Mouse (Mus musculus) left cerebral cortex, postnatal 4 days (tissue): ENCODE measurements around the gene Cbx2. TPM values are rescaled to one million over a fixed set of nuclear protein-coding genes. Genes with fewer than 3 reads are reported as not detected.

Source experiments
- DNase-seq: peaks from one replicate; pipeline ENCODE4 v3.0.0-alpha.2; 2022
- intact Hi-C: fragments of 180-260 bp; cut with DNase I; formaldehyde crosslinking; loops from one replicate; pipeline ENCODE4 v1.15.1; 2025
- total RNA-seq, 2 experiments: library from RNA; stranded (reverse); gene quantifications; 2 replicates each; pipeline ENCODE4 v1.2.3; 2021

Gene Cbx2
- 1 to 10 TPM; 6.8 to 7.4 TPM for total RNA-seq

DNA sequence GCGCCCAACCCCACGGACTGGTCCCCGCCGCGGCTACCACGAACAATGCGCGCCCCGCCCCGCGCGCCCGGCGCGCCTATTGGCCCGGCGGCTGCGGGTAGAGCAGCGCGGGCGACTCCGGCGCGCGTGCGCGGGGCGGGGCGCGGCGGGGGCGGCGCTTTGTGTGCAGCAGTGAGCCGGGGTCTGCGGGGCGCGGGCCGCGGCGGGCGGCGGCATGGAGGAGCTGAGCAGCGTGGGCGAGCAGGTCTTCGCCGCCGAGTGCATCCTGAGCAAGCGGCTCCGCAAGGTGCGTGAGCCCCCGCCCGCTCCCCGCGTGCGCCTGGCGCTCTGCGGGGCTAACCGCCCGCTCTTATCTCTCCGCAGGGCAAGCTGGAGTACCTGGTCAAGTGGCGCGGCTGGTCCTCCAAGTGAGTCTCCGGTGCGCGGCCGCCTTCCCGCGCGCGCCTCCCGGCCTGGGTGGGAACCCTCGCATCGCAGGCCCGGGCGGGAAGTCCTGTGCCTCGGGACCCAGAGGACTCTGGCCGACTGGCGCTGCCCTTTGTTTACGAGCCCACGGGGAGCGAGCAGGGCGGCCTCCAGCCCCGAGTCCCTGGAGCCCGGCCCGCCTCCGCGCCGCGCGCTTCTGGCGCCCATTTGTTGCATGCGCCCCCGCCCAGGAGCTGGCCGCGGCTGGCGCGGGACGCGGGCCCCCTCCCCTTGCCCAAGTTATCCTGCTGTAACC, at the start of gene Cbx2:
TSS of gene Cbx2 (plus strand) at position 68 of the 721 bp plus-strand sequence.
- intact Hi-C loops = no loop called here
- DNase-seq = peak; percentile 93

- intact Hi-C loops = loop anchor here (10.0 kb wide), 2 partner anchors 400 to 550 kb away; partner anchors contain the start of gene C1qtnf1
- DNase-seq = no peak
Measured at GRCm38 (mm10) chr11:118974340-118974739, 48.4 kb upstream of the Cbx2 start.

DNA sequence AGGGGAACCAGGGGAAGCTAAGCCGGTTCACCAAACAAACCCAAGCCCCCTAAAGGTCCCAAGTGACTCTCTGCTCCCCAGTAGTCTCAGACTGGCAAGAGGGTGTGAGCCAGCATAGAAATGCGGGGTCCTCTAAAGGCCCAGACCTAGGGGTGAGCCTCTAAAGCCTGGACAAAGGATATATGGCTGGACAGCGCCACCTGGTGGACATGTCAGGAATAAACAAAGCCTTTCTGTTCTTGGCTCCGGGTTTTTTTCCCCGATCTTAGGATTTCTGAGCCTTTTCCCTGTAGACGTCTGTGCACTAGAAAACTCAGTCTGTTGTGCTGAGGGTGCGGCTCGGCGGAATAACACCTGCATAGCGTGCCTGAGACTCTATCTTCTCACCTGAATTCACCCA, 47.3 kb upstream of the Cbx2 start:
- peak; percentile 85 for DNase-seq
- intact Hi-C loops = loop anchor here (5.0 to 10.0 kb wide), 3 partner anchors 233 to 551 kb away; partner anchors contain the start of gene C1qtnf1

GRCm38 (mm10) chr11:118975917-118976316, 46.8 kb upstream of the Cbx2 start:
- DNase-seq = no peak
- intact Hi-C loops = loop anchor here (5.0 to 10.0 kb wide), 3 partner anchors 234 to 551 kb away; partner anchors contain the start of gene C1qtnf1

GRCm38 (mm10) chr11:118980388-118980787, 42.4 kb upstream of the Cbx2 start:
- intact Hi-C loops = no loop called here

DNA sequence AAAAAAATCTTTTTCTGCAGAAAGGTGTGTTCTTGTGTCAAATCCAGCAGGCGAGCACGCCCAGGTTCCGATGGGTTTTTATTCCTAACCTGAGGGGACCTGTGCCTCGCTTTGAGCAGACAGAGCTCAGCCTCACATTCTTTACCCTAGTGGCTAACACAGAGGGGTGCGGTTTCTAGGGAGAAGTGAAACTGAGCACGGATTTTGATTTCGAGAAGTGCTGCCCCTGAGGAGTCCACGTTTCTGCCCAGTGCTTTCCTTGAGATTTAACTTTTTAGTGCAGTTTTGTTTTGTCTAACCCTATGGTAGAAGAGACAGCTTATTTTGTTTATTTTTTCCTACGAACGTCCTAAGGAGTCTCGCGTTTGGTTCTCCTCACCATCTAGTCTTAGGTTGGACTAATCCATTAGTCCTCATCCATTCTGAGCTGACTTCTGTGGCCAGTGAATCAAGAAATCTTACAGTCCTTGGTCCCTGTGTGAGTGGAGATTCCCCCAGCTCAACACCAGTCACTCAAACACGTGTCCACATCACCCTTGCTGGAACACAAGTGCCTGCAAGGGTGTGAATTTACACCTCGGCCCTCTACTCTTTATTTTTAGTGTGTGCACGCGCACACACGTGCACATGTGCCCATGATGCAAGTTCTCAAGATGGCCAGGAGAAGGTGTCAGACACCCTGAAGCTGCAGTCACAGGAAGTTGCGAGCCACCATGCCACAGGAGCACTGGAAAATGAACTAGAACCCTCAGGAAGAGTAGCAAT, 41.6 kb upstream of the Cbx2 start:
- intact Hi-C loops = no loop called here
- DNase-seq = no peak

More at GRCm38 (mm10) chr11:118980388-118980787, 42.4 kb upstream of the Cbx2 start:
- no peak for DNase-seq

- DNase-seq = no peak
Measured at GRCm38 (mm10) chr11:118982593-118983113, 40.1 kb upstream of the Cbx2 start.

DNA sequence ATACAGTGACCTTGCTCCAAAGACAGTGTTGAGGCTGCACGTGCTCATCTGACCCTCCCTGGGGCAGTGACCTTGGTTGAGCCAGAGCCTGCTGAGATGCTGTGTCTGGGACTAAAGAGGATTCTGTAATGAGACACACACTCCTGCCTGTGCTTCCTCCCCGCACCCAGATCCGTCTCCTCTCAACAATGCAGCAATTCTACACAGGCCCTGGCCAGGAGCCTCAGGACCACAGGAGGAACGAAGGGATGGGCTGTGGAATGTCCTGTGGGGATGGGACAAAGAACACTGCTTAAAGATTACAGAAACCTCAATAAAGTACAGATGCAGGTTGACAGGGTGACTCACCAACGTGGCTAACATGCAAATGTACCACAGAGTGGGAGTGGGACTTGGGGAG, 37.2 kb upstream of the Cbx2 start:
- no peak for DNase-seq
- intact Hi-C loops = no loop called here

More at GRCm38 (mm10) chr11:118982593-118983113, 40.1 kb upstream of the Cbx2 start:
- intact Hi-C loops = no loop called here

- no peak for DNase-seq
- intact Hi-C loops = no loop called here
Measured at GRCm38 (mm10) chr11:118987999-118988398, 34.8 kb upstream of the Cbx2 start, which contains the start of gene Enpp7. Gene Enpp7, plus strand, starts transcription at chr11:118988188.

DNA sequence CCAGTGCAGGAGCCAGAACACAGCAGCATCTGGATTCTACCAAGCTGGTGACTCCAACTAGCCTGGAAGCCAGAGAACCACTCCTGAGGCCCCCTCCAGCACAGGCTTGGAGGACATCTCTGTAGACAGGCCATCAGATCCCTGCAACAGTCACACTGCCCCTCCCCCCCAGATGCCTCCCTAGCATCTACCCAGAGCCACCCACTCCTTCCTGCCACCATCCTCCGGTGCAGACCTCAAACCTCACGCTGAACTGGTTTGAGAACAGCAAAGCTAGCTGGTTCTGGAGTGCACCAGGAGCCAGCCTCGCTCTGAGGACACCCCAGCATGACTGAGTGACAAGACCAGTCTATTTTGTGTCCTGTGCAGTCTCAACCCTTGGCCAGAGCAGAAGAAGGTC, 30.0 kb upstream of the Cbx2 start:
- intact Hi-C loops = no loop called here
- DNase-seq = no peak

GRCm38 (mm10) chr11:118995448-118995847, 27.3 kb upstream of the Cbx2 start:
- peak; percentile 43 for DNase-seq
- intact Hi-C loops = no loop called here

- intact Hi-C loops = no loop called here
Measured at GRCm38 (mm10) chr11:118997182-118997581, 25.6 kb upstream of the Cbx2 start.

DNA sequence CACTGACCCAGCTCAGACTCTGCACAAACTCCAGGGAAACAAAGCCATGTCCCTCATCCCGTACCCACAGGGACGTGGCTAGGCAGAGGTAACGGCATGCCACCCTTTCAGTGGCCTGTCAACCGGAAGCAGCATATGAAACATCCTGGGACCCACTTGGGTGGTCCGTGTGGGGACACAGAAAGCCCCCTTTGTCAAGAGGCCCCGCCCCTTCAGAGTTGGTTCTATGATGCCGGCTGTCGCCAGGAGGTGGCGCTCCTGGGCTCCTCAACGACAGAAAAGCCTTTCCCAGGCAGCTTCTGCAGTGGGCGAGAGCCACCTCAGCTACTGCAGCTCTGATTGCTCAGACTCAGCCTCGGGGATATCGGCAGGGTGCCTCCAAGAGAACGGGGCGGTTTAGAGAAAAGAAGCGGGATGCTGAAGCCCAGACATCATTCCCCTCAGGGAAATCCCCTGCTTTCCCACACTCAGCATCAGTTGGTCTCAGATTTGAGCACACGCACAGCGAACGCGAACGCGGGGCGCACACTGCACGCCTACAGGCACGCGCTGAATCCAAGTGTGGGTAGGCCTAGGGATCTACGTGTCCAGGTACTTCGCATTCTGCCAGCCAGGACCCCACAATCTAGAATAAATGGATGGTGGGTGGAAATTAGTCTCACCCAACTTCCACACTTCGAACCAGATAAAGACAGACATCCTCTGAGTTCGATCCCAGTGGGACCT, 24.1 kb upstream of the Cbx2 start:
- intact Hi-C loops = no loop called here
- peak; percentile 93 for DNase-seq

More at GRCm38 (mm10) chr11:118997182-118997581, 25.6 kb upstream of the Cbx2 start:
- DNase-seq = no peak

- intact Hi-C loops = no loop called here
- peak; percentile 83 for DNase-seq
Measured at GRCm38 (mm10) chr11:118999361-118999804, 23.4 kb upstream of the Cbx2 start.

DNA sequence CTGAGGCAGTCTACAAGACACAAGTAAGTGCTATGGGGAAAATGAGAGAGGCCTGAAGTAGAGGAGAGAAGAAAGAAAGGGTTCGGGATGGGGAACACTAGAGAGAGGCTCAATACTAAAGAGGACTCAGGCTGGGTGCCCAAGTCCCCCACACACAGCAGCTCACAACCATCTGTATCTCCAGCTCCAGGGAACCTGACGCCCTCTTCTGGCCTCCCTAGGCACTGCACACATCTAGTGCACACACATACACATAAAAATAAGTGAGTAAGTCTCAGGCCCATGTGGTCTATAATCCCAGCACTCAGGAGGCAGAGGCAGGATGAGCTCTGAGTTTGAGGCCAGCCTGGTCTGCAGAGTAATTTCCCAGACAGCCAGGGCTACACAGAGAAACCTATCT, 21.9 kb upstream of the Cbx2 start:
- DNase-seq = no peak
- intact Hi-C loops = no loop called here

GRCm38 (mm10) chr11:119001493-119002128, 21.2 kb upstream of the Cbx2 start:
- intact Hi-C loops = no loop called here
- DNase-seq = no peak

DNA sequence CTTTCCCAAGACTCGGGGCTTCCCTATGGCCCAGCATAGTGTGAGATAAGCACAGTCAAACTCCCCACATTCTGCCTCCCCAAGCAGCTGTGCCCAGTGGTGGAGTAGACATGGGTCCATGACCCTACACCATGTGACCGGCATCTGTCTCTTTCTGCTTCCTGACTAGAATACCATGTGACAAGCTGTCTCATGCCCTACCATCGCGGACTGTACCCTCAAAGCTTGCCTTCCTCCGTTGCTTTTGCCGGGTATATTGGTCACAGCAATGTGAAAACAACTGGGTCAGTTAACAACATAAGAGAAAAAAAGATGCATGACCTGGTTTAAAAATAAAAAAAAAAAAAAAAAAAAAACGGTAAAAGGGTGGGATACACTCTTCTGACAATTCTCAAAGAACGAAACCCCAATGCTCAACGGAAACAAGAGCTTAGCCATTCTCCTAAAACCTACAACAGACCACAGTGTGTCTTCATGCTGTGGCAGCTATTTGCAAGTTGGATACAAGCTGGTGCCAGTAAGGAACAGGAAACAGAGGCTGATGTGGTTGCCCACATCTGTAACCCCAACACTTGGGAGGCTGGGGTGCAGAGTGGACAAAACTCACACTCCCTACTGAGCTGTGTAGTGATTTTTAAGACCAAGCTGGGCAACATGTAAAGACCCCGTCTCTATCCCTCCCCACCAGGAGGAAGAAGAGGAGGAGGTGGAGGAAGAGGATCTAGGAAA, 17.1 kb upstream of the Cbx2 start:
- no peak for DNase-seq
- intact Hi-C loops = no loop called here

- intact Hi-C loops = no loop called here
- DNase-seq = no peak
Measured at GRCm38 (mm10) chr11:119006462-119006861, 16.3 kb upstream of the Cbx2 start.
